Comparison of ENCODE assay signal across 1 mouse cellular context in the genomic region with DNA sequence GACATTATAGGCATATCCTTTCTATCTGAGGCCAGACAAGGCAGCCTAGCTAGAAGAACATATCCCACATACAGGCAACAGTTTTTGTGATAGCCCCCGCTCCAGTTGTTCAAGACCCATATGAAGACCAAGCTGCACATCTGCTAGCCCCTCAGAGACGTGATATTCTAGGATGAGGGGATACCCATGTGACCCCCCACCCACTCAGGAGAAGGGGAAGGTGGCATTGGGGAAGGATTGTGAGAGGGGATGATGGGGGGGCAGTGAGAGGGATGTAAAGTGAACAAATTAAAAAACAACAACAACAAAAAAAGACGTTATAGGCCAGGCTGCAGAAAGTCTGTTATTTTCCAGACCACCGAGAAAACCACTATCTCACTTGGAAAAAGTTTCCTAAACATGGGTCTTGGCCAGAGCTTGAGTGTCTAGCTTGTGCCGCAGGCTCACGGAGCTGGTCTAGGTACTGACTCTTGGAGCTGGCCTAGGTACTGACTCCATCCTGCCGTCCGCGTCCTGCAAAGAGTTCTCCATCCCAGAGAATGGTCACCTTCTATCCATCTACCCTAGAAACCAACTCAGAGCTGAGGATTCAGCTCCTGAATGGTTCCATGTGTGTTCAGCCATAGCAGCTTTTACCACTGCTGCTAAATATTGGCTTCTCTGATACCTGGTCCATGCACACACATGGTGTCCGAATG.
TF ChIP-seq lines count a peak whose summit lies in the region.

No protein-coding gene starts in this region.

TF ChIP-seq in MEL, 35 proteins besides CTCF, POLR2A, EP300 and RAD21 (continued from another document):
- TF ChIP-seq USF1 (IDR thresholded peaks at IDR 0.05; ENCODE audit: low read depth, low read length) (no peak), MEF2A (IDR thresholded peaks at IDR 0.05; ENCODE audit: extremely low read depth, insufficient replicate concordance, low read depth, low read length, poor library complexity, severe bottlenecking) (no peak), CHD2 (IDR thresholded peaks at IDR 0.05; ENCODE audit: low read length) (no peak), SIN3A (IDR thresholded peaks at IDR 0.05; ENCODE audit: low read length) (no peak), ETS1 (IDR thresholded peaks at IDR 0.05; ENCODE audit: low read depth, low read length) (no peak), POLR2AphosphoS5 (IDR thresholded peaks at IDR 0.05; ENCODE audit: borderline replicate concordance, low read depth, low read length) (no peak), TCF12 (IDR thresholded peaks at IDR 0.05; ENCODE audit: low read depth, low read length) (no peak), GABPA (IDR thresholded peaks at IDR 0.05; ENCODE audit: low read depth, low read length) (no peak), MYC (IDR thresholded peaks at IDR 0.05; ENCODE audit: low read depth, low read length) (no peak), MYB (IDR thresholded peaks at IDR 0.05; ENCODE audit: low read depth, low read length) (no peak), NRF1 (IDR thresholded peaks at IDR 0.05; ENCODE audit: insufficient read depth, low read depth, low read length, poor library complexity, severe bottlenecking) (no peak), SMC3 (IDR thresholded peaks at IDR 0.05; ENCODE audit: low read depth, low read length) (no peak)
